Comparison of ENCODE assay signal across 8 mouse cellular contexts in genomic region chr4:129336291-129336690, GRCm38 (mm10). TPM values are rescaled to one million over a fixed set of nuclear protein-coding genes. Genes with fewer than 3 reads are reported as not detected.
DNase-seq lines count a peak whose midpoint lies in the region; ATAC-seq lines count a peak whose summit lies in the region.

No protein-coding gene starts in this region.

- no peak for ATAC-seq in megakaryocyte, adult 5-6 weeks (ENCODE audit: poor library complexity, severe bottlenecking)
- no peak for ATAC-seq in embryonic facial prominence, embryonic 14.5 days (ENCODE audit: low read depth)

- peaks cover 45% of the 10 kb centered on the region for H3K36me3 ChIP-seq in megakaryocyte, embryonic 14.5 days (replicated peaks; ENCODE audit: low read length)
- H3K36me3 ChIP-seq in embryonic facial prominence, embryonic 14.5 days (ENCODE audit: control insufficient read depth, insufficient read depth, low read length): peaks cover 27% of the 10 kb centered on the region

- peak overlapping the region; percentile 61 for H3K4me2 ChIP-seq in embryonic facial prominence, embryonic 14.5 days (ENCODE audit: low read depth, low read length)

- H3K4me3 ChIP-seq in megakaryocyte, embryonic 14.5 days (replicated peaks): peak overlapping the region; percentile 93
- peak overlapping the region; percentile 94 for H3K4me3 ChIP-seq in embryonic facial prominence, embryonic 14.5 days (ENCODE audit: low read depth, low read length)

- peaks cover 62% of the 10 kb centered on the region for H3K4me1 ChIP-seq in megakaryocyte, embryonic 14.5 days
- peaks cover 27% of the 10 kb centered on the region for H3K4me1 ChIP-seq in embryonic facial prominence, embryonic 14.5 days (ENCODE audit: control insufficient read depth, insufficient read depth, low read length)

- H3K9ac ChIP-seq in embryonic facial prominence, embryonic 14.5 days (ENCODE audit: low read depth, low read length): peak overlapping the region; percentile 71

- H3K27me3 ChIP-seq in megakaryocyte, embryonic 14.5 days (replicated peaks): no peaks in the 10 kb centered on the region
- H3K27me3 ChIP-seq in embryonic facial prominence, embryonic 14.5 days (replicated peaks; ENCODE audit: control insufficient read depth, insufficient read depth, low read length): no peaks in the 10 kb centered on the region

- peak overlapping the region; percentile 97 for H3K27ac ChIP-seq in embryonic facial prominence, embryonic 14.5 days (replicated peaks; ENCODE audit: low read depth, low read length)

- no peaks in the 10 kb centered on the region for H3K9me3 ChIP-seq in megakaryocyte, embryonic 14.5 days
- no peaks in the 10 kb centered on the region for H3K9me3 ChIP-seq in embryonic facial prominence, embryonic 14.5 days (ENCODE audit: control insufficient read depth, low read length)

- DNase-seq in embryonic facial prominence, embryonic 14.5 days (ENCODE audit: low spot score): peak; percentile 19
- DNase-seq in large intestine, adult 2 months (ENCODE audit: low read depth, low spot score): peak; percentile 4
- DNase-seq in skeletal muscle tissue, adult 2 months (ENCODE audit: low read depth, low spot score): peak; percentile 16
- DNase-seq in B cell, adult 2 months: no peak
- DNase-seq in cerebellum, adult 11-12 months: no peak
- no peak for DNase-seq in kidney, postnatal 4 days

- 45% methylated on average over 14 of the region's 14 CpGs for WGBS in embryonic facial prominence, embryonic 14.5 days
- WGBS in large intestine, adult 2 months: 28% methylated on average over 14 of the region's 14 CpGs

RNA-seq across cellular contexts. Expression of gene Zbtb8os, which starts 0.8 kb away (rescaled TPM):
- 3.9 TPM in 1 of 2 replicates, not detected in the other for polyA plus RNA-seq in megakaryocyte, embryonic 14.5 days (2012; ENCODE audit: insufficient read depth, low replicate concordance)
- 60.9 and 69.8 TPM in 2 replicates for total RNA-seq in megakaryocyte, adult 5-6 weeks (2015)
- total RNA-seq in megakaryocyte, adult 5-6 weeks (2017): 79.7 and 84.8 TPM in 2 replicates
- 37.1 and 45.0 TPM in 2 replicates for polyA plus RNA-seq in embryonic facial prominence, embryonic 14.5 days (2014; fragmentation: Nextera tagmentation; extraction: Ambion mirVana)
- polyA plus RNA-seq in large intestine, adult 2 months (2012; rRNA removed): 23.1 and 24.9 TPM in 2 replicates

RNA-seq across cellular contexts. Expression of gene Rbbp4, which starts 1.1 kb away (rescaled TPM):
- polyA plus RNA-seq in megakaryocyte, embryonic 14.5 days (2012; ENCODE audit: insufficient read depth, low replicate concordance): 2.0 and 20.5 TPM in 2 replicates
- total RNA-seq in megakaryocyte, adult 5-6 weeks (2015): 174 and 182 TPM in 2 replicates
- 86.5 and 88.9 TPM in 2 replicates for total RNA-seq in megakaryocyte, adult 5-6 weeks (2017)
- 304 and 320 TPM in 2 replicates for polyA plus RNA-seq in embryonic facial prominence, embryonic 14.5 days (2014; fragmentation: Nextera tagmentation; extraction: Ambion mirVana)
- 27.1 and 29.3 TPM in 2 replicates for polyA plus RNA-seq in large intestine, adult 2 months (2012; rRNA removed)

RNA-seq across cellular contexts. Expression of gene Zbtb8a, which starts 41.6 kb away (rescaled TPM):
- polyA plus RNA-seq in megakaryocyte, embryonic 14.5 days (2012; ENCODE audit: insufficient read depth, low replicate concordance): 0.29 TPM in 1 of 2 replicates, not detected in the other
- 3.0 and 3.3 TPM in 2 replicates for total RNA-seq in megakaryocyte, adult 5-6 weeks (2015)
- 9.3 and 9.4 TPM in 2 replicates for total RNA-seq in megakaryocyte, adult 5-6 weeks (2017)
- polyA plus RNA-seq in embryonic facial prominence, embryonic 14.5 days (2014; fragmentation: Nextera tagmentation; extraction: Ambion mirVana): 4.6 and 4.9 TPM in 2 replicates
- 10.6 and 11.3 TPM in 2 replicates for polyA plus RNA-seq in large intestine, adult 2 months (2012; rRNA removed)

RNA-seq across cellular contexts. Expression of gene Sync, which starts 48.9 kb away (rescaled TPM):
- not detected in 2 replicates for polyA plus RNA-seq in megakaryocyte, embryonic 14.5 days (2012; ENCODE audit: insufficient read depth, low replicate concordance)
- not detected in 2 replicates for total RNA-seq in megakaryocyte, adult 5-6 weeks (2015)
- total RNA-seq in megakaryocyte, adult 5-6 weeks (2017): 1.3 TPM in 1 of 2 replicates, not detected in the other
- 7.9 and 11.7 TPM in 2 replicates for polyA plus RNA-seq in embryonic facial prominence, embryonic 14.5 days (2014; fragmentation: Nextera tagmentation; extraction: Ambion mirVana)
- polyA plus RNA-seq in large intestine, adult 2 months (2012; rRNA removed): 0.92 and 1.1 TPM in 2 replicates

Comparison
In these comparisons a context has a peak if more than half of its experiments do, and no peak if none do; other contexts are left out.
1. DNase-seq: peak in embryonic facial prominence, embryonic 14.5 days (single experiment), large intestine, adult 2 months (single experiment) and skeletal muscle tissue, adult 2 months (single experiment); none in B cell, adult 2 months (0 of 2), cerebellum, adult 11-12 months (single experiment) and kidney, postnatal 4 days (0 of 2).
2. RNA of gene Rbbp4, which starts 1.1 kb away (polyA plus RNA-seq): 304 to 320 TPM in embryonic facial prominence, embryonic 14.5 days; 27.1 to 29.3 TPM in large intestine, adult 2 months and 2.0 to 20.5 TPM in megakaryocyte, embryonic 14.5 days; every median in the first group is over 10 times any median in the second.